17 mouse cellular contexts compared by ENCODE assay signal in genomic region chr9:33240506-33240905, GRCm38 (mm10).
"Had no signal": no experiment of that assay in that cellular context is flagged by ENCODE, and none has a peak within 500 bp of the region (broad histone marks: within the 10 kb centered on the region; RNA-seq: fewer than 3 reads in every experiment).

No protein-coding gene starts in this region.

- H3K27me3 ChIP-seq: midbrain, embryonic 12.5 days had no signal

- H3K4me1 ChIP-seq: midbrain, embryonic 10.5 days; midbrain, embryonic 12.5 days had no signal

- H3K9me3 ChIP-seq: midbrain, embryonic 10.5 days; midbrain, embryonic 12.5 days had no signal

- H3K4me2 ChIP-seq: lung, embryonic 14.5 days; midbrain, embryonic 12.5 days had no signal

- ATAC-seq: midbrain, embryonic 16.5 days had no signal

- H3K36me3 ChIP-seq: midbrain, embryonic 10.5 days; midbrain, embryonic 12.5 days had no signal

- DNase-seq: lung, adult 18-20 months; lung, embryonic 14.5 days; lung, postnatal 10 days; lung, postnatal 4 days; midbrain, embryonic 14.5 days; retina, postnatal 1 day; right cerebral cortex, adult 18-20 months; right cerebral cortex, postnatal 25 days; right cerebral cortex, postnatal 4 days; spleen, adult 18-20 months; thymus, adult 18-20 months; thymus, postnatal 14 days; thymus, postnatal 36 days had no signal

- H3K4me3 ChIP-seq: midbrain, embryonic 10.5 days; midbrain, embryonic 12.5 days had no signal

- H3K9ac ChIP-seq: liver, embryonic 14.5 days; lung, embryonic 14.5 days; midbrain, embryonic 12.5 days had no signal

- H3K27ac ChIP-seq: liver, embryonic 14.5 days; midbrain, embryonic 10.5 days; midbrain, embryonic 12.5 days had no signal
